Mouse (Mus musculus) C2C12 (cell line): Measurements from ENCODE around the gene Rhof.

Source experiments
- CEBPB ChIP-seq: IDR thresholded peaks from one replicate; pipeline ENCODE4 v1.6.1; 2011; ENCODE audit warnings: low read depth, mild to moderate bottlenecking, control low read depth, moderate library complexity
- CTCF ChIP-seq: IDR thresholded peaks from one replicate; pipeline ENCODE4 v1.5.1; 2011; ENCODE audit not compliant: control insufficient read depth, insufficient read depth, insufficient read length
- MAX ChIP-seq: IDR thresholded peaks from one replicate; pipeline ENCODE4 v1.6.1; 2011; ENCODE audit warnings: mild to moderate bottlenecking, control low read depth
- MYOD1 ChIP-seq: IDR thresholded peaks from one replicate; pipeline ENCODE4 v1.6.1; 2011; ENCODE audit warnings: low read depth; ENCODE audit not compliant: control insufficient read depth, insufficient read length
- MYOG ChIP-seq: IDR thresholded peaks from one replicate; pipeline ENCODE4 v1.6.1; 2011; ENCODE audit not compliant: control insufficient read depth, insufficient read length; ENCODE audit errors: extremely low read depth
- USF1 ChIP-seq: IDR thresholded peaks from one replicate; pipeline ENCODE4 v1.6.1; 2011; ENCODE audit warnings: low read depth, mild to moderate bottlenecking, control low read depth, moderate library complexity

DNA sequence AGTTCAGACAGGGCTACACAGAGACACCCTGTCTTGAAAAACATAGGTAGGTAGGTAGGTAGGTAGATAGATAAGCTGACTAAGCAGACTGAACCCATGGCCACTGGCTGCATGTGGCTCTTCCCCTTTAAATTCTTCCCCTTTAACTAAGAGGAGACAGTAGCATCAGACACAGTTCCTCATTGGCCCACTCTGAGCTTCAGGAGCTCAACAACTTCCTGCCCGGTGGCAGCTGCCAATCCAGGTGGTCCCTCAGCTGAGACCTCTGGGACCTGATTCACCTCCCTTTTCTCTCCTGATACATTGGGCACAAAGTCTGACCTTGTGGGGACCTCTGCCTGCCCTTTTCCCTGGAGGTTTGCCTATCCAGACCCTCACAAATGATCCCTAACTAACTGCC is 20.4 kb upstream of the Rhof start:
- TF ChIP-seq CTCF (no peak), CEBPB (no peak), MAX (no peak), USF1 (no peak), MYOG (no peak), MYOD1 (no peak)
